Mouse (Mus musculus): ENCODE data around the gene Npcd. TPM values are rescaled to one million over a fixed set of nuclear protein-coding genes. Genes with fewer than 3 reads are reported as not detected.

The Npcd gene
- total RNA-seq, 1 experiment from 2014 or later = not detected

- ATAC-seq (replicated peaks in 1 of 2; ENCODE audit: insufficient read depth in 1 of 2, low FRiP score in 2 of 2, low TSS enrichment in 1 of 2, low read depth in 1 of 2, poor library complexity in 2 of 2, severe bottlenecking in 2 of 2) = no peak
These were observed 23.0 kb downstream of the Npcd start for GRCm38 (mm10) chr15:79810997-79811396.

- ATAC-seq (replicated peaks in 1 of 2; ENCODE audit: insufficient read depth in 1 of 2, low FRiP score in 2 of 2, low TSS enrichment in 1 of 2, low read depth in 1 of 2, poor library complexity in 2 of 2, severe bottlenecking in 2 of 2) = no peak
These were observed 24.0 kb downstream of the Npcd start for GRCm38 (mm10) chr15:79810061-79810460.

GRCm38 (mm10) chr15:79808658-79809057, 25.4 kb downstream of the Npcd start:
- ATAC-seq (replicated peaks in 1 of 2; ENCODE audit: insufficient read depth in 1 of 2, low FRiP score in 2 of 2, low TSS enrichment in 1 of 2, low read depth in 1 of 2, poor library complexity in 2 of 2, severe bottlenecking in 2 of 2) = no peak

- ATAC-seq (replicated peaks in 1 of 2; ENCODE audit: insufficient read depth in 1 of 2, low FRiP score in 2 of 2, low TSS enrichment in 1 of 2, low read depth in 1 of 2, poor library complexity in 2 of 2, severe bottlenecking in 2 of 2) = peak; percentile 68 to 70
These were observed 25.9 kb downstream of the Npcd start for GRCm38 (mm10) chr15:79808114-79808513.

- no peak for ATAC-seq (replicated peaks in 1 of 2; ENCODE audit: insufficient read depth in 1 of 2, low FRiP score in 2 of 2, low TSS enrichment in 1 of 2, low read depth in 1 of 2, poor library complexity in 2 of 2, severe bottlenecking in 2 of 2)
These were observed 27.0 kb downstream of the Npcd start for GRCm38 (mm10) chr15:79807050-79807449.

GRCm38 (mm10) chr15:79805246-79805645, 28.8 kb downstream of the Npcd start:
- no peak for ATAC-seq (replicated peaks in 1 of 2; ENCODE audit: insufficient read depth in 1 of 2, low FRiP score in 2 of 2, low TSS enrichment in 1 of 2, low read depth in 1 of 2, poor library complexity in 2 of 2, severe bottlenecking in 2 of 2)

- ATAC-seq (replicated peaks in 1 of 2; ENCODE audit: insufficient read depth in 1 of 2, low FRiP score in 2 of 2, low TSS enrichment in 1 of 2, low read depth in 1 of 2, poor library complexity in 2 of 2, severe bottlenecking in 2 of 2) = 0 out of 4 replicates have a peak, but pooled peaks of 1 of the 2 experiments have one; percentile 24
These were observed 29.5 kb downstream of the Npcd start, which contains the start of gene Nptxr for GRCm38 (mm10) chr15:79804352-79805071. Gene Nptxr (minus strand): TSS chr15:79804766.

- ATAC-seq (replicated peaks in 1 of 2; ENCODE audit: insufficient read depth in 1 of 2, low FRiP score in 2 of 2, low TSS enrichment in 1 of 2, low read depth in 1 of 2, poor library complexity in 2 of 2, severe bottlenecking in 2 of 2) = no peak
These were observed 30.3 kb downstream of the Npcd start for GRCm38 (mm10) chr15:79803533-79804351.

- no peak for ATAC-seq (replicated peaks in 1 of 2; ENCODE audit: insufficient read depth in 1 of 2, low FRiP score in 2 of 2, low TSS enrichment in 1 of 2, low read depth in 1 of 2, poor library complexity in 2 of 2, severe bottlenecking in 2 of 2)
These were observed 31.7 kb downstream of the Npcd start for GRCm38 (mm10) chr15:79802304-79802703.

GRCm38 (mm10) chr15:79801646-79802045, 32.4 kb downstream of the Npcd start:
- no peak for ATAC-seq (replicated peaks in 1 of 2; ENCODE audit: insufficient read depth in 1 of 2, low FRiP score in 2 of 2, low TSS enrichment in 1 of 2, low read depth in 1 of 2, poor library complexity in 2 of 2, severe bottlenecking in 2 of 2)

GRCm38 (mm10) chr15:79800701-79801100, 33.3 kb downstream of the Npcd start:
- ATAC-seq (replicated peaks in 1 of 2; ENCODE audit: insufficient read depth in 1 of 2, low FRiP score in 2 of 2, low TSS enrichment in 1 of 2, low read depth in 1 of 2, poor library complexity in 2 of 2, severe bottlenecking in 2 of 2) = no peak

- no peak for ATAC-seq (replicated peaks in 1 of 2; ENCODE audit: insufficient read depth in 1 of 2, low FRiP score in 2 of 2, low TSS enrichment in 1 of 2, low read depth in 1 of 2, poor library complexity in 2 of 2, severe bottlenecking in 2 of 2)
These were observed 35.4 kb downstream of the Npcd start for GRCm38 (mm10) chr15:79798591-79798990.

- ATAC-seq (replicated peaks in 1 of 2; ENCODE audit: insufficient read depth in 1 of 2, low FRiP score in 2 of 2, low TSS enrichment in 1 of 2, low read depth in 1 of 2, poor library complexity in 2 of 2, severe bottlenecking in 2 of 2) = no peak
These were observed 36.4 kb downstream of the Npcd start for GRCm38 (mm10) chr15:79797680-79798079.

GRCm38 (mm10) chr15:79797096-79797495, 36.9 kb downstream of the Npcd start:
- no peak for ATAC-seq (replicated peaks in 1 of 2; ENCODE audit: insufficient read depth in 1 of 2, low FRiP score in 2 of 2, low TSS enrichment in 1 of 2, low read depth in 1 of 2, poor library complexity in 2 of 2, severe bottlenecking in 2 of 2)

- no peak for ATAC-seq (replicated peaks in 1 of 2; ENCODE audit: insufficient read depth in 1 of 2, low FRiP score in 2 of 2, low TSS enrichment in 1 of 2, low read depth in 1 of 2, poor library complexity in 2 of 2, severe bottlenecking in 2 of 2)
These were observed 37.8 kb downstream of the Npcd start for GRCm38 (mm10) chr15:79796256-79796655.

- ATAC-seq (replicated peaks in 1 of 2; ENCODE audit: insufficient read depth in 1 of 2, low FRiP score in 2 of 2, low TSS enrichment in 1 of 2, low read depth in 1 of 2, poor library complexity in 2 of 2, severe bottlenecking in 2 of 2) = no peak
These were observed 39.9 kb downstream of the Npcd start for GRCm38 (mm10) chr15:79794173-79794572.

GRCm38 (mm10) chr15:79793076-79793475, 41.0 kb downstream of the Npcd start:
- ATAC-seq (replicated peaks in 1 of 2; ENCODE audit: insufficient read depth in 1 of 2, low FRiP score in 2 of 2, low TSS enrichment in 1 of 2, low read depth in 1 of 2, poor library complexity in 2 of 2, severe bottlenecking in 2 of 2) = no peak

- no peak for ATAC-seq (replicated peaks in 1 of 2; ENCODE audit: insufficient read depth in 1 of 2, low FRiP score in 2 of 2, low TSS enrichment in 1 of 2, low read depth in 1 of 2, poor library complexity in 2 of 2, severe bottlenecking in 2 of 2)
These were observed 41.6 kb downstream of the Npcd start for GRCm38 (mm10) chr15:79792455-79792854.

Data from hematopoietic stem cell, adult 5-6 weeks (primary cell).